Mouse (Mus musculus) left cerebral cortex, postnatal 10 days (tissue): ENCODE measurements at regions not wholly inside any gene's neighbourhood (a gene's known extent, or its start where the extent isn't known, plus 50 kb on each side); places are given as distances from the start of the nearest gene placed in this dataset.

ENCODE experiments used
- DNase-seq, 2 experiments: peaks; one replicate each; pipeline ENCODE4 v3.0.0; 2021 to 2022; ENCODE audit warnings: low spot score in 2 of 2, mixed read lengths in 1 of 2; ENCODE audit errors: extremely low spot score in 1 of 2
- intact Hi-C: fragments of 180-260 bp; cut with DNase I; formaldehyde crosslinking; loops from one replicate; pipeline ENCODE4 v1.15.1; 2025

DNA sequence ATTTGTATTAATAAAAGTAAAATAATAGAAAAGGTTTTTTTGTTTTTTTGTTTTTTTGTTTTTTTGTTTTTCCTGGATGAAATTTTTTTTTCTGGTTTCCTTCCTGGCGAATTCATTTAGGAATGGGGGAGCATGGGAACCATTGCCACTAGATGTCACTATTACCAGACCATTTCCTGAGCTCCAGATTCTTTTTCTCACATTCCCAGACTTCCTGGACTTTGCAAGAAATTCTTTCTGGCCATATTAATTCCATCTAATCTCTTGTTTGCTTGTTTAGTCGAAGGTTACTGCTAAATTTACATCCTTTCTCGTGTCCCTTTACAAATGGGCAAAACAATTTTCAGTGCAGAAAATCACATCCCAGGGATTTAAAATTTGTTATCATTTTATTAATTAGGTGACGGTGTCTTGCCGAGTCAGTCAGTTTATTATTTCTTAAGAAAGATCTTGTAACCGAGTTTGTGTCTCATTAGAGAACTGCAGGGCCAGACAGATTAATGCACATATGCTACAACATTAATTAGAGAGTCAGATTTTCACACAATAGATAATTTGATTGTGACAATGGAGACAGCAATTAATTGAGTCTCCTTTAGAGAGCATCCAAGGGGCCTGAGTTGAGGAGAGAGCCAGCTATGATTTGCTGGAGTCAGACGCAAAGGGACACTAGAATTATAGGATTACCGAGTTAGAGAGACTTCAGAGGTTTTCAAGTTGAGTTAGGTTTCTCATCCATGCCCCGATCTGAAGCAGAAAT, 1702.5 kb upstream of the Tenm2 start:
- intact Hi-C loops: loop anchor here (10.0 kb wide), 1 partner anchor 1666 kb away; no protein-coding TSS in a partner anchor
- DNase-seq: no peak
